Mouse (Mus musculus): ENCODE measurements at regions not wholly inside any gene's neighbourhood (a gene's known extent, or its start where the extent isn't known, plus 50 kb on each side); places are given as distances from the start of the nearest gene placed in this dataset.
A peak's percentile ranks its signal among the peaks of the same experiment; 100 is the strongest.

- DNase-seq (ENCODE audit: low read depth, low spot score), result peak; percentile 87
These were observed 435.6 kb upstream of the Atp11b start for GRCm38 (mm10) chr3:35318348-35318747.

DNA sequence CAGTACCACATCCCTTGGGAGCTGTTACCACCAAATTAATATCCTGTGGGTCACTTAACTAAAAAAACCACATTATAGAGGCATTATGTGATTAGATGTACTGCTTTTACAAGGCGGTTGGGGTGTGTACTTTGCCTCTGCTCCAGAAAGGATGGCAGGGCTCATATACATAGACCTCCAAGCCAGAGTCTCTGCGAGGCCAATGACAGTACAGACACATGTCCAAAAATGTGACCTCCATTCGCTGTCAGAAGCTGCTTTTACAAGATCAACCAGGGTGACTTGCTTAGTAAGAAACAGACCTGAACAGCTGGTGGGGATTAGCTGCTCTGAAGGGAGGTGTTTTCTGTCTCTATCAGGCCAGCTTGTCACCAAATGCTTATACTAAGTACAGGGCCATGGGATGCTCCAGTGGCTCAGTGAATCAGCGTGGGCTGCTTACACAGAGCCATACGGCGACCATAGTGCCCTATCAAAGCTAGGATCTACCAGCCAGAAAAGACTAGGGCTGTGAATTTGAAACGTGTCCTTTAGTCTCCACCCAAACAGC, 433.0 kb upstream of the Atp11b start:
- DNase-seq (ENCODE audit: low read depth, low spot score), result no peak

DNA sequence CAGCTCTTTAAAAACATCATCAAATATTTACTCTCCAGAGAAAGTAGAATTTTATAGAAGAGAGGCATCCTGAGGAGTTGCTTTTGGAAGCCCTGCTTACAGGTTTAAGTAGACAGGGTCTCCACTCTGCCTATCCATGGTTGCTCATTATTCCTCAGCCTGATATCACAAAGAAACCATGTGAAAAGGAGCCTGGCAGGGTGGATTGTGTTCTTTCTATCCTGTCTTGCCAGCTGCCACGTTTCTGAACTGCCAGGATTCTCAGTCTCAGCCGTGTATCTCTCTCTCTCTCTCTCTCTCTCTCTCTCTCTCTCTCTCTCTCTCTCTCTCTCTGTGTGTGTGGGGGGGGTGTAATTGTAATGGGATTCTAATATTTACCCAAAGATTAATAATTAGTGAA, 431.9 kb upstream of the Atp11b start:
- no peak for DNase-seq (ENCODE audit: low read depth, low spot score)

GRCm38 (mm10) chr3:35322899-35323298, 431.0 kb upstream of the Atp11b start:
- no peak for DNase-seq (ENCODE audit: low read depth, low spot score)

DNA sequence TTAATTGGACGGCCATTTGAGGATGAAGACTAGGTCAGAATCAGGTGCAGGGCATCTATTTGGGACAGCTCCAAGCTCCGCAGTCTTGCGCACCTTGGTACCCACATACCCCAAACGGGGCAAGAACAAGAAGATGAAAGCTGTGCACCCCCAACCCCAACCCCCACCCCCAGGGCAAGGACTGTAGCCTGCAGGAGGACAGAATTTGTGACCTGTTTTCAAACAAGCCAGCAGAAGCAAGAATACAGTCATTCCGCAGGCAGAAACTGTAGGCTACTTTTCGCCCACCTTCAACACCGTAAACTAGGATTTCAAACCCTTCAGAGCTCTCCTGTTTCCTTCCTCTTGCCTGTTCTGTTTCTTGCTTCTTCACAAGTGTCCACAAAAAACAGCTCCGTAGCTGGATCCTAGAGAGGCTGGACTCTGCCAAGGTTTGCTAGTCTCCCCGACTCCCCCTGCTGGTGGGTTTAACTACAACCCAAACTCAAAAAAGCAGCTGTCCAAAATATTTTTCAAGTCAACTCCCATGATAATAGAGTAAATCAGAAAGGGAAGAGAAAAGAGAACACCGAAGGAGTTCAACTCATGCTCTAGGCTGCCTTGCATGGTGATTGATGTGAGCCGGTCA, 430.3 kb upstream of the Atp11b start:
- DNase-seq (ENCODE audit: low read depth, low spot score), result peak; percentile 36

DNA sequence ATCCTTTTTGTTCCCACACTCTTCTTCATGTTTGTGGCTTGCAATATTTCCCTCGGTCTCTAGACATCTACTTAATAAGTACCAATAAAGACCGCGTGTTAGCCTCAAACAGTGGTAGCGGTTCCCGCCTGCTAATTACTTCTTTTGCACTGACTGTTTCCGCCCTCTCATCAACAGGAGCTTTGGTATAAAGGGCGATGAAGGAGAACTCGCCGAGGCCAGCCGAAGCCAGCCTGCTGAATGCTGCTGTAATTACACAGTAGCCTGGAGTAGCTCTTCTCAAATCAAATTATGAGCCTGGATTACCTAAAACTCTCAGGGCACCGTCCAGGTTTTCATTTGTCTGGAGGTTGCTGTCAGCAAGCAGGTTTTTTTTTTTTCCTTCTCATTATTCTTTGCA, 429.7 kb upstream of the Atp11b start:
- DNase-seq (ENCODE audit: low read depth, low spot score), result no peak

DNA sequence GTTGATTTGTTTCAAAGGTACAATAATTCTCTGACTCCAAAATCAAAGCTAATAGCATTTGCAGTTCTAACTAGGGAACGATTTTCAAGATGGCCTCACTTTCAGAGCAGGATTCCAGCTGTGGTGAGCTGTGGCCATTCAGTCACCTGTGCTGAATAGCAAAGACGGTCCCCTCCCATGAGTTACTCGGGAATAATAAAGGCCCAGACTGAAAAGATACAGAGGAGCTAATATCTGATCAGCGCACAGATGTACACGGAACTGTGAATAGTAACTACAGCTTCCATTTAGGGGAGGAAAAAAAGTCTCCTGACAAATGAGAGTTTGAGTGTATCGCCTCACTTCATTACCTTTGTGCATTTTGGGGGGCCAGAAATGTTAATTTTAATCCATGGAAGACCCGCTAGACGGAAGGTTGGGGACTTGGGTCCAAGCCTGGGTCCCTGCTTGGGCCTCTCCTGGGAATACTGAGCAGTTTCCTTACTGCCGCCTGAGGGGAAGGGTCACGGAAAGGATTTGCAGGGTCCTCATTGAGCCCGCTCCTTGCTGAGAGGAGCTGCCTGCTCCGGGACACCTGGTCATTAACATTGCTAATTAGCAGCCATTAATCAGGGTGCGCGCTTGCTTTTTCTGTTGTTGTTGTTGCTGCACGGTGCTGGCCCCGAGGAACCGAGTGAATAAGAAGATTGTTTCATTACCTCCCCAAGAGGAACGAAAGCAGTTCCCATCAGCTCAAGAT, 421.2 kb upstream of the Atp11b start:
- no peak for DNase-seq (ENCODE audit: low read depth, low spot score)

GRCm38 (mm10) chr3:35334017-35334416, 419.9 kb upstream of the Atp11b start:
- no peak for DNase-seq (ENCODE audit: low read depth, low spot score)

DNA sequence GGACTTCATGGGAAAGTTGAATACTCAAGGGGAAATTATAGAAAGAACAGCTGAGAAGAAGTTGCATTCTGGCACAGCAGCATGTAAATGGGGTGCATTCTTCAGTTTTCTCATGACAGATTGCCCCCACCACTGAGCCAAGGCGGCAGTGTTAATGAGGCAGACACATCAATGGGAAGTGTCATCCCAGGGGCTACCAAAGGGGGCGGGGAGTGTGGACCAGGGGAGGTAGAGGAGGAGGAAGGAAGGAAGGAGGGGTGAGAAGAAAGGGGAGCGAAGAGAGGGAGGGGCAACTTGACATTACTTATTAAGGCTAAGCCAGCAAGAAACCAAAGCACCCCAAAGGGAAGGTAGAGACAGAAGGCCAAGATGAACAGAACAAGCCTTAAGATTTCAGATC, 419.4 kb upstream of the Atp11b start:
- no peak for DNase-seq (ENCODE audit: low read depth, low spot score)

DNA sequence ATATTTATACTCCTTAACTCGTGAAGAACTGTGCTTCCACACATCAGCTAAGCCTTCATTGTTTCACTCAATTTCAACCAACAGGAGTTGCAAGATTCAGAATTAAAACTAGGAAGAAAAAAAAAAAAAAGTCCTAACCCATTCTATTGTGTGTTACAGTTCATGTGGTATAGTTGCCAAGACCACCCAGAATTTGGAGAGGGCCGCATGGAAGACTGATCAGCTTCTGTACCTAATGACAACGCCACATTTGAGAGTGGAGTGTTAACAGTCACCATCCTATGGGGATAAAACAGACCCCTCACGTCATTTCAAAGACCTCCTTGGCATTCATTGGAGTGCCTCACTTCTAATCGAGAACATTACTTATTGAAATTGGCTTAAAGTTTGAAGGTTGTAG, 418.1 kb upstream of the Atp11b start:
- no peak for DNase-seq (ENCODE audit: low read depth, low spot score)

DNA sequence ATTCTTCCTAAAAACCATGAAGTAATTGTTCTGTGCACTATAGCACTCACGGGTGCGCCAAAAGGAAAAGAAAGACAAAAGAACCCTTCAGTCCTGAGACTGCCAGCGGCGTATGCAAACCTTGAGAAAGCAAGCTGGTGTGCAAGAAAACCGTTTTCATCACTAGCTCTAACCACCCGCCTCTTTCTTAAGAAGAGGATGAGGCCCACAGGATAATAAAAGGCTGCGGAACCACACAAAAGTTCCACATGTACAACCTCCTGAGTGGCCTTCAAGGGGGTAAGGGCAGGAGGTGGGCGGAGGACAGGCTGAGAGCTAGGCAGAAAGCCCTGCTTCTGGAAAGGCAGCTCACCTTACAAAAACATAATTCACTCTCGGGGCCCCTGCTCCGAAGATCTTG, 413.4 kb upstream of the Atp11b start:
- DNase-seq (ENCODE audit: low read depth, low spot score), result no peak

GRCm38 (mm10) chr3:35340935-35341800, 412.7 kb upstream of the Atp11b start:
- no peak for DNase-seq (ENCODE audit: low read depth, low spot score)

DNA sequence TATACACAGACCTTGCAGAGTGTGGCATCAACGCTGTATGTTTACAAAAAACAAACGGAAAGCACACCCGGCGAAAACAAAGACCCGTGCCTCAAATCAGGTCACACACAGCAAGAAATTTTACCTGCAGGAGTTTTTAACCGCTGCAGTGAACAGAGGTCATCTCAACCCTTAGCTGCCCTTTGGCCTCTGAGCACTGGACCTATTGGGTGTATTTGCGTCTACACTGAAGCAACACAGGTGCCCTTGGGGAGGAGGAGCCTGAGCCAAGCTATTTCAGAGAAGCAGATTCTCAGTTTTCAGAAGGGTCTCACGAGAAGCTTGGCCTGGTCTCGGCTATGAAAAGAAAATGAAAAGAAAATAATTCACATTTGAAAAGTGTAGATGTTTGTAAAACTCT, 412.1 kb upstream of the Atp11b start:
- DNase-seq (ENCODE audit: low read depth, low spot score), result no peak

DNA sequence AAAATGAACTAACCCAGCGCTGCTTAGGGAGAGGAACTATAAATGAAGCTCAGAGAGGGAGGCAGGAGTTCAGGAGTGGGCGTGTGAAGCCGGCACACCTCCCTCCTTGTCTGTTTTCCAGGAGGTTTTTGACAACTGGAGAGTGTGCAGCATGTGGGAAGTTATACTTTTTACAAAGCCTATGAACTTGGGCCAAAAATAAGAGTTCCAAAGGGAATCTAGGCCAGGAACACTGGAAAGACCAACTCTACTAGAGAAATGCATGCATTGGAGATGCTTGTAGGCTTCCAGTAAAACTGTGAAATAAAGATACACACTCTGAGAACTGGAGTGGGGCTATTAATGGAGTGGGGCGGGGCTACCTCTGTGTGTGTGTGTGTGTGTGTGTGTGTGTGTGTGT, 411.3 kb upstream of the Atp11b start:
- DNase-seq (ENCODE audit: low read depth, low spot score), result no peak

DNA sequence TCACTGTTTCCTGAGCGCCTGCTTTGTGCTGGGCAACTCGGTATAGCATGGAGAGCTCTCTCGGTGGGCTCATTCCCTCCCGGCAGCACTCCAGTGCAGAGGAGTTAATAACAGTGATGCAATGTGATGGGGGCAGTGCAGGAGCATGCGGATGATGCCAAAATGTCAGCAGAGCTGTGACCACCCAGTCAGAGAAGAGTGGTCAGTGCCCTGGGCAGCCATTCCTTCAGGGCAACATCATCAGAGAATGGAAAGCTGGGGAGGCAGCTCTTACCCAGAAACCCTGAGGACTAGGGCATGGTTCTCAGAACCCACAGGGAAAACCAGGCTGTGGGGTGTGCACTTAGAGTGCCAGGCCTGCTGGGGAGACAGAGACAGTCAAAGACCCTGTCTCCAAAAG, 410.0 kb upstream of the Atp11b start:
- DNase-seq (ENCODE audit: low read depth, low spot score), result no peak

- DNase-seq (ENCODE audit: low read depth, low spot score), result no peak
These were observed 404.8 kb upstream of the Atp11b start for GRCm38 (mm10) chr3:35349114-35349513.

GRCm38 (mm10) chr3:35353442-35353841, 400.5 kb upstream of the Atp11b start:
- no peak for DNase-seq (ENCODE audit: low read depth, low spot score)

GRCm38 (mm10) chr3:35353920-35354319, 400.0 kb upstream of the Atp11b start:
- DNase-seq (ENCODE audit: low read depth, low spot score), result no peak

DNA sequence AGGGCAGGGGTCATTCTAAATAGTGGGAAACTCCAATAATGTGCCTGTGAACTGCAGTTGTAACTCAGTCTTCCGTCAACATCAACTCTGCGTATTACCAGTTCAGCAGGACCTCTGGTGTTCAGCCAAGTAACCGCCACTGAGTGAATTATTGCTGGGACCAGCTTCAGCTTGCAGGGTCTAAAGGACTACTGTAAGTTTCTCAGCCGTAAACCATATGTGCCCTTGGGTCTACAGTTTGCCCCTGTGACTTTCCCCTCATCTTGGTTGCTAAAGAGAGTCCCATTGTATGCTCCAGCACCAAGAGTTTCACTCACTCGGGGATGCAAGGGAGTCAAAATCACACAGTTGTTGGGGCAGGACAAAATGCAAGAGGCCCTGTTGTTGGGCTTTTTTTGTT, 399.6 kb upstream of the Atp11b start:
- no peak for DNase-seq (ENCODE audit: low read depth, low spot score)

DNA sequence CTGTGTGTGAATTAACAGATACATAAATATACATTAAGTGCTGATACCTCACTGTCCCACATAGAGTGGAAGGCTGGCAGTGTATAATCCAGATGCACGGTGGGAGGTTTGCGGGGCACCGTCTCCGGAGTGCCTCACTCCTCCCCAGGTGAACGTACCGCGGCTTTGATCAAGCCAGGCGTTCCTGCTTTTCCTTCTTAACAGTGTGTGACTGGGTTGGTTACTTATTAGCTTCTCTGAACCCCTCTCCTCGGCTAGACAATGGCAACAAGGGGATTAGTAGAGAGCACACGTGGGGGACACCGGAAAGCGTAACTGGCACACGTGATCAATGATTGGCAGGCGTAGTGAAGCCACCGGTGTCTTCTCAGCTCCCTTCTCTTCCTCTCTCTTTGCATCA, 396.8 kb upstream of the Atp11b start:
- DNase-seq (ENCODE audit: low read depth, low spot score), result no peak

DNA sequence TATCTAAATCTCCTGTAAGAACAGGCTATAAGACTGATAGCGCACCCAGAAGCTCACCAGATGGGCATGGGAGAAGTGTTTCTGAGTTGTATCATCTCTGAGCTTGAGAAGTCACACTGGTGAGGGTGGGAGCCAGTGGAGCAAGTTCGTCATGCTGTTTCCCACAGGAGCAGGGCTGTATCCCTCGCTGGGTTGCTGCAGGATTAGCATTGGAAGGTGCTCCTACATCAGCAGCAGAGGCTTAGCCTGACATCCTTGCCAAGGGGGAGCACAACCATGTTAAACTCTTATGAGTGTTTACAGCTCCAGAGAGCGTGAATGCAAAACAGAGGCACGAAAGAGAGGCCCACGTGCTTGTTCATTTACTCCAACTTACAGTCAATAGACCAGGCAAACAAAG, 395.4 kb upstream of the Atp11b start:
- DNase-seq (ENCODE audit: low read depth, low spot score), result no peak

DNA sequence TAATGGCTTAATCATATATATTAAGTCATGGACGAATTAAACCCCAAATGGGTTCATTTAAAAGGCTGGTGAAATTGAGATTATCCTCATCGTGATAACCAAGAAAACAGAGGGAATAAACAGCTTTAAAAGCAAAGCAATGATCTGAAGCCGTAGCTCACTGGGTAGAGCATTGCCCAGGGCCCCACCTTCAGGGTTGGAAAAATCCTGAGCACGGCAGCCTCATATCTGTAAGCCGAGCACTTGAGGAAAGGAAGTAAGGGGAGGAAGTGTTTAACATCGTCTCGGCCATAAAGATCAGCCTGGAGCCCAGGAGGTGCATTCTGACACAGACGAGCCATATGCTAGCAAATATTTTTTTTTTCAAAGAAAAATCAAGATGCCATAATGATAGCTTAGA, 394.6 kb upstream of the Atp11b start:
- DNase-seq (ENCODE audit: low read depth, low spot score), result no peak

Measured in CD4-positive helper T cell, adult 2 months (primary cell).